Mouse (Mus musculus): ENCODE data around the gene Bst2. TPM values are rescaled to one million over a fixed set of nuclear protein-coding genes. Genes with fewer than 3 reads are reported as not detected.
A peak's percentile ranks its signal among the peaks of the same experiment; 100 is the strongest.
"Not testable (repeated sequence)": the region's sequence is repeated elsewhere in the genome, so short reads cannot be mapped to it uniquely, and the experiment has no call there.

Bst2 gene
- polyA plus RNA-seq, 1 experiment from 2014 or later = 57.0 TPM

GRCm38 (mm10) chr8:71527162-71527870, 9.9 kb downstream of the Bst2 start:
- peaks cover 11% of the 10 kb centered on the region for H3K27me3 ChIP-seq (ENCODE audit: insufficient read depth, low read length)
- H3K27ac ChIP-seq (ENCODE audit: low read depth) = peak overlapping the region; percentile 84
- no peak overlapping the region for H3K9ac ChIP-seq (replicated peaks)
- ATAC-seq (no peak), DNase-seq (no peak)
- 40% methylated on average over 3 of the region's 3 CpGs for WGBS (ENCODE audit: insufficient replicate concordance)
- no peak for TF ChIP-seq CTCF (IDR thresholded peaks at IDR 0.05; ENCODE audit: low read depth)
- peaks cover 3% of the 10 kb centered on the region; the same call in 1 of the 2 replicates for H3K4me1 ChIP-seq (ENCODE audit: insufficient read depth)
- no peak overlapping the region for H3K4me3 ChIP-seq (ENCODE audit: low read depth, low read length)
- no peaks in the 10 kb centered on the region for H3K36me3 ChIP-seq (replicated peaks; ENCODE audit: insufficient read depth, low read length)
- no peaks in the 10 kb centered on the region for H3K9me3 ChIP-seq (ENCODE audit: low read length)
- H3K4me2 ChIP-seq (ENCODE audit: low read depth, low read length) = no peak overlapping the region

- WGBS (ENCODE audit: insufficient replicate concordance) = 20% methylated on average over 6 of the region's 6 CpGs
- peak overlapping the region; percentile 84 for H3K27ac ChIP-seq (ENCODE audit: low read depth)
- peaks cover 3% of the 10 kb centered on the region; the same call in 1 of the 2 replicates for H3K4me1 ChIP-seq (ENCODE audit: insufficient read depth)
- no peaks in the 10 kb centered on the region for H3K9me3 ChIP-seq (ENCODE audit: low read length)
- peak; percentile 16; the same call in 1 of the 2 replicates for ATAC-seq
- H3K27me3 ChIP-seq (ENCODE audit: insufficient read depth, low read length) = peaks cover 11% of the 10 kb centered on the region
- H3K4me2 ChIP-seq (ENCODE audit: low read depth, low read length) = no peak overlapping the region
- H3K4me3 ChIP-seq (ENCODE audit: low read depth, low read length) = no peak overlapping the region
- TF ChIP-seq EP300 (IDR thresholded peaks at IDR 0.05; ENCODE audit: low read depth) (no peak), CTCF (IDR thresholded peaks at IDR 0.05; ENCODE audit: low read depth) (no peak)
- no peaks in the 10 kb centered on the region for H3K36me3 ChIP-seq (replicated peaks; ENCODE audit: insufficient read depth, low read length)
- DNase-seq = no peak
- H3K9ac ChIP-seq (replicated peaks) = no peak overlapping the region
Measured at GRCm38 (mm10) chr8:71526272-71526671, 11.0 kb downstream of the Bst2 start.

GRCm38 (mm10) chr8:71525226-71526050, 11.8 kb downstream of the Bst2 start, which contains the start of gene Ccdc194:
Ccdc194 (minus strand) TSS chr8:71525711.
- no peak for DNase-seq
- WGBS (ENCODE audit: insufficient replicate concordance) = 36% methylated on average over 43 of the region's 46 CpGs
- Histone ChIP-seq H3K9ac (replicated peaks) (no peak within 1 kb of the TSS), H3K4me3 (ENCODE audit: low read depth, low read length) (no peak within 1 kb of the TSS), H3K9me3 (ENCODE audit: low read length) (no peaks in the 10 kb centered on the region), H3K27me3 (ENCODE audit: insufficient read depth, low read length) (peaks cover 11% of the 10 kb centered on the region), H3K27ac (ENCODE audit: low read depth) (peak within 1 kb of the TSS; percentile 84), H3K4me2 (ENCODE audit: low read depth, low read length) (no peak within 1 kb of the TSS), H3K36me3 (replicated peaks; ENCODE audit: insufficient read depth, low read length) (no peaks in the 10 kb centered on the region), H3K4me1 (ENCODE audit: insufficient read depth) (peaks cover 3% of the 10 kb centered on the region; the same call in 1 of the 2 replicates)
- no peak for ATAC-seq
- no peak for TF ChIP-seq CTCF (IDR thresholded peaks at IDR 0.05; ENCODE audit: low read depth)
- no peak for TF ChIP-seq EP300 (IDR thresholded peaks at IDR 0.05; ENCODE audit: low read depth)

GRCm38 (mm10) chr8:71521634-71522033, 15.6 kb downstream of the Bst2 start:
- no peak overlapping the region for H3K4me2 ChIP-seq (ENCODE audit: low read depth, low read length)
- WGBS (ENCODE audit: insufficient replicate concordance) = 2% methylated on average over 17 of the region's 17 CpGs
- ATAC-seq = peak; percentile 89

GRCm38 (mm10) chr8:71519037-71519825, 18.0 kb downstream of the Bst2 start:
- DNase-seq = peak; percentile 72
- peak; percentile 70 for TF ChIP-seq CTCF (IDR thresholded peaks at IDR 0.05; ENCODE audit: low read depth)
- not testable (repeated sequence) for H3K27me3 ChIP-seq (ENCODE audit: insufficient read depth, low read length); H3K9ac ChIP-seq (replicated peaks); H3K4me1 ChIP-seq (ENCODE audit: insufficient read depth); H3K4me3 ChIP-seq (ENCODE audit: low read depth, low read length); H3K4me2 ChIP-seq (ENCODE audit: low read depth, low read length); H3K36me3 ChIP-seq (replicated peaks; ENCODE audit: insufficient read depth, low read length); H3K27ac ChIP-seq (ENCODE audit: low read depth); ATAC-seq; H3K9me3 ChIP-seq (ENCODE audit: low read length)
- WGBS (ENCODE audit: insufficient replicate concordance) = 31% methylated on average over 9 of the region's 10 CpGs

More at GRCm38 (mm10) chr8:71521634-71522033, 15.6 kb downstream of the Bst2 start:
- TF ChIP-seq EP300 (IDR thresholded peaks at IDR 0.05; ENCODE audit: low read depth) (no peak), CTCF (IDR thresholded peaks at IDR 0.05; ENCODE audit: low read depth) (peak; percentile 96)
- Histone ChIP-seq H3K9ac (replicated peaks) (no peak overlapping the region), H3K36me3 (replicated peaks; ENCODE audit: insufficient read depth, low read length) (no peaks in the 10 kb centered on the region), H3K4me1 (ENCODE audit: insufficient read depth) (no peaks in the 10 kb centered on the region), H3K27ac (ENCODE audit: low read depth) (no peak overlapping the region), H3K27me3 (ENCODE audit: insufficient read depth, low read length) (peaks cover 11% of the 10 kb centered on the region), H3K4me3 (ENCODE audit: low read depth, low read length) (no peak overlapping the region), H3K9me3 (ENCODE audit: low read length) (no peaks in the 10 kb centered on the region)
- peak; percentile 95 for DNase-seq

- Histone ChIP-seq H3K27ac (ENCODE audit: low read depth) (no peak overlapping the region), H3K9ac (replicated peaks) (no peak overlapping the region), H3K4me1 (ENCODE audit: insufficient read depth) (no peaks in the 10 kb centered on the region), H3K36me3 (replicated peaks; ENCODE audit: insufficient read depth, low read length) (no peaks in the 10 kb centered on the region), H3K4me2 (ENCODE audit: low read depth, low read length) (no peak overlapping the region), H3K9me3 (ENCODE audit: low read length) (no peaks in the 10 kb centered on the region), H3K4me3 (ENCODE audit: low read depth, low read length) (no peak overlapping the region), H3K27me3 (ENCODE audit: insufficient read depth, low read length) (no peaks in the 10 kb centered on the region)
- ATAC-seq = no peak
- DNase-seq = no peak
- 37% methylated on average over 6 of the region's 6 CpGs for WGBS (ENCODE audit: insufficient replicate concordance)
- no peak for TF ChIP-seq CTCF (IDR thresholded peaks at IDR 0.05; ENCODE audit: low read depth)
- TF ChIP-seq EP300 (IDR thresholded peaks at IDR 0.05; ENCODE audit: low read depth) = no peak
Measured at GRCm38 (mm10) chr8:71516786-71517185, 20.5 kb downstream of the Bst2 start.
